Mouse (Mus musculus): ENCODE measurements at regions not wholly inside any gene's neighbourhood (a gene's known extent, or its start where the extent isn't known, plus 50 kb on each side); places are given as distances from the start of the nearest gene placed in this dataset.
"Not testable (repeated sequence)": the region's sequence is repeated elsewhere in the genome, so short reads cannot be mapped to it uniquely, and the experiment has no call there.

DNA sequence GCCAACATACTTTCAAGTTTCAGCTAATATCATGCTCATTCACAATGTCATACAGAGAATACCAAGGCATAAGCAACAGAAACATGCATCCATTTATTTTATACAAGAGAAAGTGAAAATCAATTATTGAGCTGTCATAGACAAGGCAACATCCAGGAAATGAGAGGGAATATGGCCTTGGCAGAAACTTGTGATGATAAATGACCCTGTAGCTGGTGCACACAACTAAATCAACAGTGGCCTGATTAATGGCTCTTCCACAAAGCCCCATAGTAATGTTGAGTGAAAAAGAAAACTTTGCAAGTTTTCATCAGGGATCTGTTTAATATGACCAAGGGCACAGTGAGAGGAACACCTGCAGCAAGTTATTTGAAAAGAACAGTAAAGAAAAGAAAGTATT is 438.5 kb upstream of the Hsf2 start:
- H3K27ac ChIP-seq (ENCODE audit: insufficient read depth, low read depth, low read length): no peak overlapping the region
- TF ChIP-seq CTCF (IDR thresholded peaks at IDR 0.05; ENCODE audit: extremely low read depth, insufficient read length, insufficient replicate concordance, low read depth, low read length) (no peak), POLR2A (IDR thresholded peaks at IDR 0.05; ENCODE audit: low read depth, low read length) (no peak)
- H3K27me3 ChIP-seq (ENCODE audit: control insufficient read depth, insufficient read depth, low read length): no peaks in the 10 kb centered on the region
- H3K4me3 ChIP-seq (ENCODE audit: low read depth, low read length): no peak overlapping the region
- H3K36me3 ChIP-seq (ENCODE audit: control insufficient read depth, insufficient read depth, low read length): no peaks in the 10 kb centered on the region
- H3K4me1 ChIP-seq (ENCODE audit: control insufficient read depth, insufficient read depth, insufficient read length, low read length): no peaks in the 10 kb centered on the region

DNA sequence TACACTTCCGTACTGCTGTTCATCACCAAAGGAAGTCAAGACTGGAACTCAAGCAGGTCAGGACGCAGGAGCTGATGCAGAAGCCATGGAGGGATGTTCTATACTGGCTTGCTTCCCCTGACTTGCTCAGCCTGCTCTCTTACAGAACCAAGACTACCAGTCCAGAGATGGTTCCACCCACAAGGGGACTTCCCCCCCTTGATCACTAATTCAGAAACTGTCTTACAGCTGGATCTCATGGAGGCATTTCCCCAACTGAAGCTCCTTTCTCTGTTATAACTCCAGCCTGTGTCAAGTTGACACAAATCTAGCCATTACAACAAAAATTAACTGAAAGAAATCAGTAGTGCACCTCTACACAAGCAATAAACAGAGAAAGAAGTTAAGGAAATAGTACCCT is 432.8 kb upstream of the Hsf2 start:
- not testable (repeated sequence) for H3K4me3 ChIP-seq (ENCODE audit: low read depth, low read length); H3K27ac ChIP-seq (ENCODE audit: insufficient read depth, low read depth, low read length); H3K4me1 ChIP-seq (ENCODE audit: control insufficient read depth, insufficient read depth, insufficient read length, low read length); H3K27me3 ChIP-seq (ENCODE audit: control insufficient read depth, insufficient read depth, low read length); H3K36me3 ChIP-seq (ENCODE audit: control insufficient read depth, insufficient read depth, low read length)
- 91% methylated on average over 2 of the region's 2 CpGs for WGBS

DNA sequence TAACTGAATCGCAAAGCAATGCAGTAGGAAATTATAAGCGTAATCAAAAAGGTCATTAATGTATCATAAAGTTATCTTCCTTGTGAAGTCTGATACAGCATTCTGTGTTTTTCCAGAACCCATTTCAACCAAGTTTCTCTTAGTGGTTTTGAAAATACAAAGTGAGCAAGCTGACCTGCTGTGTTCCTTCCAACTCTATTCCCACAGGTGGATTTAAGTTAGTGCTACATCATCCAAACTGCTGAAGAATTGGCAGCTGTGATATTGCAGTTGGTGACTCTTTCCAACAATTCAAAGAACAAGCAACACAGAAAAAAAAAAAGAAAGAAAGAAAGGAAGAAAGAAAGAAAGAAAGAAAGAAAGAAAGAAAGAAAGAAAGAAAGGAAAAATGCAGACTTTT is 396.1 kb upstream of the Hsf2 start:
- TF ChIP-seq CTCF (IDR thresholded peaks at IDR 0.05; ENCODE audit: extremely low read depth, insufficient read length, insufficient replicate concordance, low read depth, low read length) (no peak), POLR2A (IDR thresholded peaks at IDR 0.05; ENCODE audit: low read depth, low read length) (no peak)
- no peak overlapping the region for H3K4me3 ChIP-seq (ENCODE audit: low read depth, low read length)
- H3K4me1 ChIP-seq (ENCODE audit: control insufficient read depth, insufficient read depth, insufficient read length, low read length): no peaks in the 10 kb centered on the region
- H3K27me3 ChIP-seq (ENCODE audit: control insufficient read depth, insufficient read depth, low read length): no peaks in the 10 kb centered on the region
- no peaks in the 10 kb centered on the region for H3K36me3 ChIP-seq (ENCODE audit: control insufficient read depth, insufficient read depth, low read length)
- 41% methylated on average over 2 of the region's 2 CpGs for WGBS
- no peak overlapping the region for H3K27ac ChIP-seq (ENCODE audit: insufficient read depth, low read depth, low read length)

DNA sequence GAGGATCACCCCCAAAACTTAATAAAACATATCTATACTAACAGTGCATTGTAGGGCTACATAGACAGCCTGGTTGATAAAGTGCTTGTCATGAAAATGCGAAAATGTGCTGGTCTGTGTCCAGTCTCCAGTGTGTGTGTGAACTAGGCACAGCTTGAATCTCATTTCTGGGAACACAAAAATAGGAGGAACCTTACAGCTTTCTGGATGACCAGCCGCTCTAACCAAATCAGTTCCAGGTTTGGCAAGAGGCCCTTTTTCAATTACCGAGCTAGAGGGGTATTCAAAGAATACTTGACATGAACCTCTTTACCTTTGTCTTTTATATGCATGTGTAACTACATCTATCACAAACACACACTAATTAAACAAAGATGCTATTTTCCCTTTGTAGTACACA is 390.3 kb upstream of the Hsf2 start:
- TF ChIP-seq POLR2A (IDR thresholded peaks at IDR 0.05; ENCODE audit: low read depth, low read length): no peak
- TF ChIP-seq CTCF (IDR thresholded peaks at IDR 0.05; ENCODE audit: extremely low read depth, insufficient read length, insufficient replicate concordance, low read depth, low read length): no peak
- WGBS: 87% methylated on average over 3 of the region's 3 CpGs
- Histone ChIP-seq H3K27me3 (ENCODE audit: control insufficient read depth, insufficient read depth, low read length) (no peaks in the 10 kb centered on the region), H3K4me3 (ENCODE audit: low read depth, low read length) (no peak overlapping the region), H3K27ac (ENCODE audit: insufficient read depth, low read depth, low read length) (no peak overlapping the region), H3K4me1 (ENCODE audit: control insufficient read depth, insufficient read depth, insufficient read length, low read length) (no peaks in the 10 kb centered on the region), H3K36me3 (ENCODE audit: control insufficient read depth, insufficient read depth, low read length) (no peaks in the 10 kb centered on the region)

DNA sequence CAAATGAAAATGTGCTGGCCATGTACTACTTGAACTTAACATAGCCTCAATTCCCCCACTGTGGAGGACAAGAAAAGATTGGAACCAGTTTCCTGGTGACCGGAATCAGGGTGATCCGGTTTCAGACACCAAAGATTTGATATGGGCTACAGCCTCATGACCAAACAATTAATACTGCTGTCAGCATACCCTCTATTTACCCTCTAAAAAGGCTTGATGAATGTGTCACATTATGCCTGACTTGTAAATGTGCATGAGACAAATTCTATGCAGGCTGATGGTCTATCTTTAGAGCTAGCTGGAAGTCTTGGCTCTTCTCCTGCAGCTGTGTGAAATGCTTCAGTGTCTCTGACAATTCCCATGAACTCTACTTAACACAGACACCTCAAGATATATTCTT is 372.8 kb upstream of the Hsf2 start:
- H3K4me1 ChIP-seq (ENCODE audit: control insufficient read depth, insufficient read depth, insufficient read length, low read length): no peaks in the 10 kb centered on the region

DNA sequence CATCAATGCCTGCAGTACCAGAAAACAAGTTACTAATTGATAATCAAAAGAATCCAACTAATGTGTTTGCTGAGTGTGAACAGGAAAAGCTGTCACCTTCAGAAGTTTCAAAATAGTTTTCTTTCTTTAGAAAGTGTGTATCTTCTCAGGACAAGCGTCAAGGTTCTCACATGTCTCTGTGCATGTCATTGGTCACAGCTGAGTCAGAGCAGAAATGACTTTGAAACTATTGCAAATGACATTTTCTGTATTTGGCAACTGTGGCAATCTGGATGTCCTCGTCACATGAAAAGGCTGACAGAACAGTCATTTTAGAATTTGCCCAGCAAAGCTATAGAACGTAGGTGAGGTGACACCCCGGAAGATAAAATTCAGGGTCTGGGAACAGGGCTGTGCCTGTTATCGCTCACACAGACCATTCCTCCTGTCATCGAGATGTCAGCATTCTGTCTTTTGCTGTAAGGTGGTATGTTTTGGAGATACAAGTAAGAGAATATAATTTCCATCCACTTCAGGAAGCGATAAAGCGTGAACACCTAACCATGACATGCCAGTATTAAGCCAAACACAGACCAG is 371.4 kb upstream of the Hsf2 start:
- no peak overlapping the region for H3K27ac ChIP-seq (ENCODE audit: insufficient read depth, low read depth, low read length)
- H3K4me1 ChIP-seq (ENCODE audit: control insufficient read depth, insufficient read depth, insufficient read length, low read length): no peaks in the 10 kb centered on the region
- no peaks in the 10 kb centered on the region for H3K36me3 ChIP-seq (ENCODE audit: control insufficient read depth, insufficient read depth, low read length)
- H3K4me3 ChIP-seq (ENCODE audit: low read depth, low read length): no peak overlapping the region
- TF ChIP-seq POLR2A (IDR thresholded peaks at IDR 0.05; ENCODE audit: low read depth, low read length) (no peak), CTCF (IDR thresholded peaks at IDR 0.05; ENCODE audit: extremely low read depth, insufficient read length, insufficient replicate concordance, low read depth, low read length) (no peak)
- 89% methylated on average over 8 of the region's 8 CpGs for WGBS
- H3K27me3 ChIP-seq (ENCODE audit: control insufficient read depth, insufficient read depth, low read length): no peaks in the 10 kb centered on the region

More for the DNA sequence above, 372.8 kb upstream of the Hsf2 start:
- no peak for TF ChIP-seq POLR2A (IDR thresholded peaks at IDR 0.05; ENCODE audit: low read depth, low read length)
- TF ChIP-seq CTCF (IDR thresholded peaks at IDR 0.05; ENCODE audit: extremely low read depth, insufficient read length, insufficient replicate concordance, low read depth, low read length): no peak
- H3K27me3 ChIP-seq (ENCODE audit: control insufficient read depth, insufficient read depth, low read length): no peaks in the 10 kb centered on the region
- 80% methylated on average over 2 of the region's 2 CpGs for WGBS
- H3K4me3 ChIP-seq (ENCODE audit: low read depth, low read length): no peak overlapping the region
- H3K27ac ChIP-seq (ENCODE audit: insufficient read depth, low read depth, low read length): no peak overlapping the region
- no peaks in the 10 kb centered on the region for H3K36me3 ChIP-seq (ENCODE audit: control insufficient read depth, insufficient read depth, low read length)

DNA sequence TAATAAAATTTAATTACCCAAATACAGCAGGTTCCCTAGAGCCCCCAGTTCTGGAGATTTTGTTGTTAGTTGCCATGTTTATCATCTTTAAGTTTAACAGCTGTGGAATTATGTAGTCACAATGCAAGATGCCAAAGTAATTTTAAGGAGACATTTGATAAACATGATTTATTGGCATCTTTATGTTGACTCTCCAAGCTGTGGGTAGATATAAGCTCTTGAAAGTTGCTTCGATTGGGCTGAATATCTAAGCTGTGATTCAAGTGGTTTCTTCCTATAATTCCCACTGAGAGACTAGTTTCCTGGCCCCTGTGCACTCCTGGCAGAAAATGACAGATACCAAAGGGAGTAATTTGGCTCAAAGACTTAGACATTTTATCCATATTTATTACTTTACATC is 364.7 kb upstream of the Hsf2 start:
- Histone ChIP-seq H3K36me3 (ENCODE audit: control insufficient read depth, insufficient read depth, low read length) (no peaks in the 10 kb centered on the region), H3K27ac (ENCODE audit: insufficient read depth, low read depth, low read length) (no peak overlapping the region), H3K27me3 (ENCODE audit: control insufficient read depth, insufficient read depth, low read length) (no peaks in the 10 kb centered on the region), H3K4me3 (ENCODE audit: low read depth, low read length) (no peak overlapping the region), H3K4me1 (ENCODE audit: control insufficient read depth, insufficient read depth, insufficient read length, low read length) (no peaks in the 10 kb centered on the region)
- TF ChIP-seq POLR2A (IDR thresholded peaks at IDR 0.05; ENCODE audit: low read depth, low read length): no peak
- no peak for TF ChIP-seq CTCF (IDR thresholded peaks at IDR 0.05; ENCODE audit: extremely low read depth, insufficient read length, insufficient replicate concordance, low read depth, low read length)
- 37% methylated on average over 1 of the region's 1 CpGs for WGBS

DNA sequence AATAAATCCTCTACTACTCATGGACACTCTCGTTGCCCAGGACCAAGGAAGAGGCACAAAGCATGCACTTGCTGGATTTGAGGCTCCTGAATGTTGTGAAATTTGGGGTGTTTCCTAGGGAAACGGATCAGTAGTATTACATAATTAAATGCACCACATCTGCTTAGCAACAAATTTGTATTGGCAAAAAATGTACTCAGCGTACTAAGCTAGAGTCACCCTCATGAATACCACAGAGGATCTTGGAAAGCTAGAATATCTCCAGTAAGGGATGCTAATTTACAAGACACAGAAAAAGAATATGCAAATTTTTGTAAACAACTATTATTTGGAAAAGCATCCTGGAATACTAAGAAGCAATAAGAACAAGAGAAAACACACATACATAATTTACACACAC is 359.0 kb upstream of the Hsf2 start:
- no peaks in the 10 kb centered on the region for H3K4me1 ChIP-seq (ENCODE audit: control insufficient read depth, insufficient read depth, insufficient read length, low read length)
- no peaks in the 10 kb centered on the region for H3K27me3 ChIP-seq (ENCODE audit: control insufficient read depth, insufficient read depth, low read length)
- H3K36me3 ChIP-seq (ENCODE audit: control insufficient read depth, insufficient read depth, low read length): no peaks in the 10 kb centered on the region
- no peak for TF ChIP-seq POLR2A (IDR thresholded peaks at IDR 0.05; ENCODE audit: low read depth, low read length)
- no peak overlapping the region for H3K27ac ChIP-seq (ENCODE audit: insufficient read depth, low read depth, low read length)
- 67% methylated on average over 3 of the region's 3 CpGs for WGBS
- H3K4me3 ChIP-seq (ENCODE audit: low read depth, low read length): no peak overlapping the region

Measured in small intestine, adult 2 months (tissue).